Mouse (Mus musculus): ENCODE measurements around the gene Gm20388. TPM values are rescaled to one million over a fixed set of nuclear protein-coding genes. Genes with fewer than 3 reads are reported as not detected.
"Not testable (repeated sequence)": the region's sequence is repeated elsewhere in the genome, so short reads cannot be mapped to it uniquely, and the experiment has no call there.

The Gm20388 gene
- polyA plus RNA-seq, 1 experiment from 2014 or later, result not detected

- H3K9ac ChIP-seq, result no peak within 1 kb of the TSS
- H3K4me2 ChIP-seq (replicated peaks), result peak within 1 kb of the TSS; percentile 40
- H3K27me3 ChIP-seq, result no peaks in the 10 kb centered on the region
- no peak within 1 kb of the TSS for H3K4me3 ChIP-seq
- WGBS, result 65% methylated on average over 7 of the region's 7 CpGs
- no peaks in the 10 kb centered on the region for H3K4me1 ChIP-seq
- no peaks in the 10 kb centered on the region for H3K36me3 ChIP-seq
- ATAC-seq (ENCODE audit: insufficient number of reproducible peaks, insufficient read depth, low FRiP score, low TSS enrichment), result no peak
- H3K27ac ChIP-seq, result no peak within 1 kb of the TSS
- H3K9me3 ChIP-seq, result peaks cover 22% of the 10 kb centered on the region
Measured at GRCm38 (mm10) chr8:123423441-123423840, 3512.8 kb downstream of the Gm20388 start, which contains the start of gene Def8. Gene Def8 (plus strand): TSS chr8:123423527.

- Histone ChIP-seq H3K9ac (no peak overlapping the region), H3K27ac (no peak overlapping the region), H3K4me1 (no peaks in the 10 kb centered on the region), H3K27me3 (no peaks in the 10 kb centered on the region), H3K4me2 (replicated peaks) (no peak overlapping the region), H3K9me3 (peaks cover 45% of the 10 kb centered on the region), H3K4me3 (no peak overlapping the region), H3K36me3 (no peaks in the 10 kb centered on the region)
- ATAC-seq (ENCODE audit: insufficient number of reproducible peaks, insufficient read depth, low FRiP score, low TSS enrichment), result no peak
- WGBS, result 96% methylated on average over 27 of the region's 27 CpGs
Measured at GRCm38 (mm10) chr8:123426511-123427509, 3516.2 kb downstream of the Gm20388 start.

GRCm38 (mm10) chr8:123427639-123428275 lies 3517.1 kb downstream of the Gm20388 start:
- Histone ChIP-seq H3K27ac (no peak overlapping the region), H3K9ac (no peak overlapping the region), H3K4me2 (replicated peaks) (no peak overlapping the region), H3K36me3 (no peaks in the 10 kb centered on the region), H3K4me3 (no peak overlapping the region), H3K9me3 (peaks cover 54% of the 10 kb centered on the region), H3K27me3 (no peaks in the 10 kb centered on the region), H3K4me1 (no peaks in the 10 kb centered on the region)
- no peak for ATAC-seq (ENCODE audit: insufficient number of reproducible peaks, insufficient read depth, low FRiP score, low TSS enrichment)
- 94% methylated on average over 24 of the region's 24 CpGs for WGBS

- 97% methylated on average over 29 of the region's 29 CpGs for WGBS
Measured at GRCm38 (mm10) chr8:123428343-123428893, 3517.8 kb downstream of the Gm20388 start.

GRCm38 (mm10) chr8:123428939-123429721 lies 3518.5 kb downstream of the Gm20388 start:
- Histone ChIP-seq H3K4me2 (replicated peaks) (no peak overlapping the region), H3K4me1 (no peaks in the 10 kb centered on the region), H3K9me3 (peaks cover 61% of the 10 kb centered on the region), H3K27me3 (no peaks in the 10 kb centered on the region), H3K27ac (no peak overlapping the region), H3K36me3 (no peaks in the 10 kb centered on the region), H3K4me3 (no peak overlapping the region), H3K9ac (no peak overlapping the region)
- 94% methylated on average over 23 of the region's 23 CpGs for WGBS
- ATAC-seq (ENCODE audit: insufficient number of reproducible peaks, insufficient read depth, low FRiP score, low TSS enrichment), result no peak

More at GRCm38 (mm10) chr8:123428343-123428893, 3517.8 kb downstream of the Gm20388 start:
- Histone ChIP-seq H3K27me3 (no peaks in the 10 kb centered on the region), H3K36me3 (no peaks in the 10 kb centered on the region), H3K4me3 (no peak overlapping the region), H3K9me3 (peaks cover 59% of the 10 kb centered on the region), H3K9ac (no peak overlapping the region), H3K4me2 (replicated peaks) (no peak overlapping the region), H3K27ac (no peak overlapping the region), H3K4me1 (no peaks in the 10 kb centered on the region)
- ATAC-seq (ENCODE audit: insufficient number of reproducible peaks, insufficient read depth, low FRiP score, low TSS enrichment), result no peak

GRCm38 (mm10) chr8:123429722-123430013 lies 3519.0 kb downstream of the Gm20388 start:
- not testable (repeated sequence) for H3K27ac ChIP-seq; ATAC-seq (ENCODE audit: insufficient number of reproducible peaks, insufficient read depth, low FRiP score, low TSS enrichment); H3K4me3 ChIP-seq; H3K9ac ChIP-seq; H3K36me3 ChIP-seq; H3K4me1 ChIP-seq; H3K4me2 ChIP-seq (replicated peaks); H3K27me3 ChIP-seq
- whole genome bisulfite sequencing, result 97% methylated on average over 15 of the region's 15 CpGs
- peaks cover 61% of the 10 kb centered on the region for H3K9me3 ChIP-seq

GRCm38 (mm10) chr8:123430936-123431335 lies 3520.3 kb downstream of the Gm20388 start:
- H3K27me3 ChIP-seq; H3K27ac ChIP-seq; H3K9ac ChIP-seq; H3K36me3 ChIP-seq; H3K4me3 ChIP-seq; ATAC-seq (ENCODE audit: insufficient number of reproducible peaks, insufficient read depth, low FRiP score, low TSS enrichment); H3K4me2 ChIP-seq (replicated peaks); H3K4me1 ChIP-seq: not testable (repeated sequence)
- WGBS, result 89% methylated on average over 8 of the region's 8 CpGs
- H3K9me3 ChIP-seq, result peaks cover 61% of the 10 kb centered on the region

- WGBS, result 94% methylated on average over 25 of the region's 25 CpGs
Measured at GRCm38 (mm10) chr8:123431616-123432365, 3521.2 kb downstream of the Gm20388 start.

GRCm38 (mm10) chr8:123432381-123432780 lies 3521.7 kb downstream of the Gm20388 start:
- Histone ChIP-seq H3K4me2 (replicated peaks) (no peak overlapping the region), H3K9ac (no peak overlapping the region), H3K4me3 (no peak overlapping the region), H3K36me3 (no peaks in the 10 kb centered on the region), H3K4me1 (no peaks in the 10 kb centered on the region), H3K27me3 (no peaks in the 10 kb centered on the region), H3K9me3 (peaks cover 50% of the 10 kb centered on the region), H3K27ac (no peak overlapping the region)
- WGBS, result 96% methylated on average over 16 of the region's 16 CpGs
- ATAC-seq (ENCODE audit: insufficient number of reproducible peaks, insufficient read depth, low FRiP score, low TSS enrichment), result no peak

More at GRCm38 (mm10) chr8:123431616-123432365, 3521.2 kb downstream of the Gm20388 start:
- no peak overlapping the region for H3K27ac ChIP-seq
- no peak overlapping the region for H3K9ac ChIP-seq
- H3K4me3 ChIP-seq, result no peak overlapping the region
- no peak for ATAC-seq (ENCODE audit: insufficient number of reproducible peaks, insufficient read depth, low FRiP score, low TSS enrichment)
- no peak overlapping the region for H3K4me2 ChIP-seq (replicated peaks)
- H3K4me1 ChIP-seq, result no peaks in the 10 kb centered on the region
- H3K9me3 ChIP-seq, result peaks cover 56% of the 10 kb centered on the region
- no peaks in the 10 kb centered on the region for H3K27me3 ChIP-seq
- H3K36me3 ChIP-seq, result no peaks in the 10 kb centered on the region

GRCm38 (mm10) chr8:123433241-123433974 lies 3522.8 kb downstream of the Gm20388 start:
- peaks cover 40% of the 10 kb centered on the region for H3K9me3 ChIP-seq
- ATAC-seq (ENCODE audit: insufficient number of reproducible peaks, insufficient read depth, low FRiP score, low TSS enrichment), result not testable (repeated sequence)

More at GRCm38 (mm10) chr8:123433241-123433974, 3522.8 kb downstream of the Gm20388 start:
- not testable (repeated sequence) for H3K4me2 ChIP-seq (replicated peaks); H3K9ac ChIP-seq; H3K27ac ChIP-seq; H3K36me3 ChIP-seq; H3K4me3 ChIP-seq; H3K27me3 ChIP-seq; H3K4me1 ChIP-seq
- WGBS, result 96% methylated on average over 47 of the region's 47 CpGs
